Mouse (Mus musculus): ENCODE results near the gene Tac2. TPM values are rescaled to one million over a fixed set of nuclear protein-coding genes. Genes with fewer than 3 reads are reported as not detected.

The Tac2 gene
- total RNA-seq, 1 experiment from 2014 or later, result not detected

GRCm38 (mm10) chr10:127728437-127728836 lies 4.2 kb downstream of the Tac2 start:
- DNase-seq, result no peak

GRCm38 (mm10) chr10:127730285-127730932 lies 6.1 kb downstream of the Tac2 start:
- DNase-seq, result no peak

DNA sequence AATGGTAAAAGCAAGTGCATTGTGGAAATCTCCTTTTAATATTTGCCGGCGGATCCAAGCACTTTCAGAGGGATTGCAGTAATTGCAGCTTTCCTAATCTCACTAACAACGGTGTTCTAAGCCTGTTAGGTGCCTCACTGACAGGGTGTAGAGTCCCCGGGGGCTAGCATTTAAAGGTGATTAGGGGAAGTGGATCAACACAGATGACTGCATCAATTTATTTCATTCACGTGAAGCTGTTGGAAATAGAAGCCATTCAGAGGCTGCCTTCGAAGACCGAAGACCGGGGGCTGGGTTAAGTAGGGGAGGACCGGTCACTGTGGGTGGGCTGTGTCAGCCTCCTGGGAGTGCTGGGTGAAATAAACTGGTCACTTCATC lies 6.6 kb downstream of the Tac2 start:
- no peak for DNase-seq

DNA sequence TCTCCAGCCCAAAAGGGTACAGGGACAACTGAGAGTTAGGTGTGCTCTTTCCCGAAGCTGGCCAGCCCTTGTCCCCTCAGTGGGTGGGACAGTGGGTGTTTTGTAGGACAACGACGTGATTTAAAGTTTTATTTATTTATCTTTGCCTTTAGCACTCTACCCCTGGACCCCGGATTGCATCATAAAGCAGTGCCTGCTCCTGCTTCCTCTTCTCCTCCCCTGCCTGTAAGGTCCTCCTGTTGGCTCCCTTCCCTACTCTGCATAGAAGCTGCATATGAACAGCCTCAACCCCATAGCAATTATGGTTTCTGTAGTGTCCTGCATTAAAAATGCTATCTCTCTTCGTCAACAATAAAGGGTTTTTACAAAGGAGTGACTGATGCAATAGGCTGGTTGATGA lies 7.1 kb downstream of the Tac2 start:
- DNase-seq, result no peak

- DNase-seq, result no peak
These were observed 10.2 kb downstream of the Tac2 start for GRCm38 (mm10) chr10:127734434-127734833.

DNA sequence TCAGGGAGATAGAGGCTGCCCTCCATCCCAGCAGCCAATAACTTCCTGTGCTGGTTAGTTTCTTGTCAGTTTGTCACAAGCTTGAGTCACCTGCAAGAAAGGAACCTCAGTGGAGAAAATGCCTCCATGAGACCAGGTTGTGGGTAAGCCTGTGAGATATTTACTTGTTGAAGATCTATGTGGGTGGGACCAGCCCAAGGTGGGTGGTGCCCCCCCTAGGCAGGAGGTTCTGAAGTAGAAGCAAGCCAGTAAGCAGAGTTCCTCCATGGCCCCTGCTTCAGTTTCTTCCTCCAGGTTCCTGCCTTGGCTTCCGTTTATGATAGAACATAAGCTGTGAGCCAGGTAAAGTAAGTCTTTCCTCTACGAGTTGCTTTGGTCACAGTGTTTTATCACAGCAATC lies 12.0 kb downstream of the Tac2 start:
- no peak for DNase-seq

GRCm38 (mm10) chr10:127736916-127737315 lies 12.6 kb downstream of the Tac2 start:
- DNase-seq, result no peak

- no peak for DNase-seq
These were observed 13.3 kb downstream of the Tac2 start for GRCm38 (mm10) chr10:127737552-127737951.

GRCm38 (mm10) chr10:127738151-127738882 lies 14.0 kb downstream of the Tac2 start:
- DNase-seq, result peak; percentile 39

DNA sequence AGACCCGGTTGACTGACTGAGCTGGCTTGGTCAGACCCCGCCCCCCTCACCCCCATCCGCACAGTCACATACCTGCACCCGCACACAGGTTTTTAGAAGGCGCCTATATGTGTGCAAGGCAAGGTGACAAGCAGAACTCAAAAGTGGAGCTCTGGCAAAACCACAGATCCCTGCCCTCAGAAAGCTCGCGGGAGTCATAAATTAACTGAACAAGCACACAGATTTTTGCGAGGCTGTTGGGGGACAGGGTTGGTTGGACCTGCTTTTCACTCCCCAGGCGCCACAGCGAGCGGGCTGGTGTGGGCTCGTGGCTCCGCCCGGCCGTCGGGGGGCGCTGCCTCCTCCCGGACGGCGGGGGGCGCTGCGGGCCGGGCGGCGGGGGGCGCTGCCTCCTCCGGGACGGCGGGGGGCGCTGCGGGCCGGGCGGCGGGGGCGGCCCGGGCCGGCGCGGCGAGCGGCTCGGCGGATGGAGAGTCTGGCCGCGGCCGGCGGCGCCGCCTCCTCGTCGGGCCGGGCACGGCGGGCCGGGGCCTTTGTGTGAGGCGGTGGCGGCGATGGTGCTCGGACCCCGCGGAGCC lies 14.9 kb downstream of the Tac2 start, which contains the start of gene Zbtb39:
Gene Zbtb39, plus strand, starts transcription at position 456 of the 578 bp plus-strand sequence.
- DNase-seq, result peak; percentile 90

- peak; percentile 45 for DNase-seq
These were observed 15.4 kb downstream of the Tac2 start for GRCm38 (mm10) chr10:127739661-127740161.

- DNase-seq, result peak; percentile 71
These were observed 20.4 kb downstream of the Tac2 start for GRCm38 (mm10) chr10:127744661-127745060.

DNA sequence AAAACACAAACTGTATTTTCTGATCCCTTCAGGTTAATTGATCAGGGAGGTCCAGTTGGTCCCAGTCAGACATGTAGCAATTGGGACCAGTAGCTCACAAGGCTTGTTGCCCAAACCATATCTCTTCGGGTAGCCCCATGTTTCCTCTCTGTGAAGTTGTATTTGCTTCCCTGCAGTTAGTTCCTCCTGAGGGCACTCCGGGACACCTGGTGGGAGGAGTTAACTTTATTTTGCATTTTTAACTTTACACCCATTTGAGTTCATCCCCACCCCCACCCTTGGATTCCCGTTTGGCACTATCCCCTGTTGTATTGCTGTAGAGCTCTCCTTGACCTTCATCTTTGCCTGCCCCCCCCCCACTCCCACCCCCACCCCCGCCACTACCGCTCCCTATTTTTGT lies 21.6 kb downstream of the Tac2 start:
- no peak for DNase-seq

DNA sequence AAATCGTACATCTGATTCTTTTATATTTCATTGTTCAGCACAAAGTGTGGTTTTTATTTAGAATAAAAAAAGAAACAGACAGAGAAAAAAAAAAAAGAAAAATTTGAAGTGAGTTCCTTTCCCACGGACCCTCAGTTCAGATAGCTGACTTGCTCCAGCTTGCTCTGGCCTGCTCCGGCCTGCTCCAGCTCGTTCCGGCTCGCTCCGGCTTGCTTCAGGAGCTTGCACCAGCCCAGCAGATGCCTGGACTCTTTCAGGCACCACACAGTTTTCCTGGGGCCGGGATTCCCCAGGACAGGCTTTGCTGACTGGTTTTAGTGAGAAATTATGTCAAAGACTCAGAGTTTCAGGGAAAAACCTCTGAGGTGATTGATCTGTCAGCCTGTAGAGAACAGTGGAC lies 23.0 kb downstream of the Tac2 start:
- DNase-seq, result no peak

- peak; percentile 66 for DNase-seq
These were observed 24.8 kb downstream of the Tac2 start for GRCm38 (mm10) chr10:127748847-127749612.

GRCm38 (mm10) chr10:127750136-127750777 lies 26.0 kb downstream of the Tac2 start:
- no peak for DNase-seq

GRCm38 (mm10) chr10:127751548-127751947 lies 27.3 kb downstream of the Tac2 start, which contains the start of gene Gpr182:
Gene Gpr182 (minus strand): TSS chr10:127751732.
- DNase-seq, result peak; percentile 29

GRCm38 (mm10) chr10:127754566-127755166 lies 30.4 kb downstream of the Tac2 start:
- peak; percentile 55 for DNase-seq

DNA sequence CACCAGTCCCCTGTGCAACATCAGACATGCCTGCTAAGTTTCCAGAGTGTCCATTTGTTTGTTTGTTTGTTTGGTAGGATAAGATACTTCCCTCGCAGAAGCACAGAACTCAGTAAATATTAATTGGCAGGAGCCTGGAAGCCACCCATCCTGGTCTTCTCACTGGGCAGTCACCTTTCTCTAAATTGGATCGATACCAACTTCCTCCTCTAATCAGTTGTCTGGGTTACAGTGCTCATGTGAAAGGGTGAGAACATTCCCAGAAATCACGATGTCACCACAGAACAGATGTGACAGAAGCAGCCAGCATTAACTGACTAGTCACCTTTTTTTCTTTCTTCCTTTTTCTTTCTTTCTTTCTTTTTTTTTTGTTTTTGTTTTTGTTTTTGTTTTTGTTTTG lies 31.0 kb downstream of the Tac2 start:
- DNase-seq, result no peak

GRCm38 (mm10) chr10:127755770-127756468 lies 31.6 kb downstream of the Tac2 start:
- no peak for DNase-seq
